Mouse (Mus musculus) ES-E14 (cell line): ENCODE measurements at regions not wholly inside any gene's neighbourhood (a gene's known extent, or its start where the extent isn't known, plus 50 kb on each side); places are given as distances from the start of the nearest gene placed in this dataset.

Source experiments
- DNase-seq: peaks from one replicate; pipeline ENCODE4 v3.0.0-alpha.2; 2013; ENCODE audit warnings: low read depth, low spot score
- H3K27ac ChIP-seq: 2 replicates; pipeline ENCODE4 v1.5.1; 2012; ENCODE audit warnings: low read depth, mild to moderate bottlenecking, low read length, moderate library complexity, mixed read lengths; ENCODE audit not compliant: poor library complexity, insufficient read depth, severe bottlenecking
- H3K36me3 ChIP-seq: 2 replicates; pipeline ENCODE4 v1.6.1; 2012; ENCODE audit warnings: mild to moderate bottlenecking, low read length, moderate library complexity, mixed read lengths; ENCODE audit not compliant: control insufficient read depth, poor library complexity, insufficient read depth, severe bottlenecking
- H3K4me1 ChIP-seq, 2 experiments: fragments of 150-350 bp in 1 of 2; sonication (generic) in 1 of 2; 2 replicates each; pipeline ENCODE4 v1.6.1; 2012; ENCODE audit warnings: low read length in 2 of 2, mild to moderate bottlenecking in 1 of 2, mixed read lengths in 1 of 2; ENCODE audit not compliant: control insufficient read depth in 2 of 2, insufficient read depth in 2 of 2, poor library complexity in 1 of 2
- H3K4me3 ChIP-seq, 2 experiments: fragments of 150-350 bp in 1 of 2; sonication (generic) in 1 of 2; 2 replicates each; pipeline ENCODE4 v1.5.1; 2012; ENCODE audit warnings: low read length in 2 of 2, low read depth in 1 of 2, mild to moderate bottlenecking in 1 of 2, mixed read lengths in 1 of 2; ENCODE audit not compliant: insufficient read depth in 1 of 2, poor library complexity in 1 of 2, severe bottlenecking in 1 of 2
- H3K9ac ChIP-seq: 2 replicates; pipeline ENCODE4 v1.6.1; 2012; ENCODE audit warnings: low read depth, mild to moderate bottlenecking, low read length, mixed read lengths; ENCODE audit not compliant: poor library complexity, insufficient read depth, severe bottlenecking
- H3K9me3 ChIP-seq: fragments of 150-350 bp; sonication (generic); 2 replicates; pipeline ENCODE4 v1.6.1; 2012; ENCODE audit warnings: low read depth, mild to moderate bottlenecking, low read length; ENCODE audit not compliant: control insufficient read depth, insufficient read depth
- CHD2 ChIP-seq: IDR thresholded peaks from 2 replicates; pipeline ENCODE4 v1.6.1; 2014; ENCODE audit warnings: mild to moderate bottlenecking, low read depth, low read length, inconsistent platforms
- HCFC1 ChIP-seq: IDR thresholded peaks from 2 replicates; pipeline ENCODE4 v1.6.1; 2012; ENCODE audit warnings: low read length, inconsistent platforms, borderline replicate concordance; ENCODE audit not compliant: insufficient read depth
- MAFK ChIP-seq: IDR thresholded peaks from 2 replicates; pipeline ENCODE4 v1.6.1; 2014; ENCODE audit warnings: mild to moderate bottlenecking, low read depth, low read length, inconsistent platforms; ENCODE audit not compliant: insufficient read depth
- ZC3H11A ChIP-seq: IDR thresholded peaks from 2 replicates; pipeline ENCODE4 v1.6.1; 2012; ENCODE audit warnings: low read depth, mild to moderate bottlenecking, inconsistent platforms, low read length, borderline replicate concordance
- ZNF384 ChIP-seq: IDR thresholded peaks from 2 replicates; pipeline ENCODE4 v1.6.1; 2012; ENCODE audit warnings: low read depth, low read length, inconsistent platforms
- in situ Hi-C, 2 experiments: fragments of 600-800 bp; cut with MboI; formaldehyde crosslinking; loops; one replicate each; pipeline ENCODE4 v1.15.1; 2025; ENCODE audit warnings: low sequenced_read_pairs in 2 of 2, inconsistent platforms in 1 of 2; ENCODE audit not compliant: unreplicated experiment in 2 of 2

DNA sequence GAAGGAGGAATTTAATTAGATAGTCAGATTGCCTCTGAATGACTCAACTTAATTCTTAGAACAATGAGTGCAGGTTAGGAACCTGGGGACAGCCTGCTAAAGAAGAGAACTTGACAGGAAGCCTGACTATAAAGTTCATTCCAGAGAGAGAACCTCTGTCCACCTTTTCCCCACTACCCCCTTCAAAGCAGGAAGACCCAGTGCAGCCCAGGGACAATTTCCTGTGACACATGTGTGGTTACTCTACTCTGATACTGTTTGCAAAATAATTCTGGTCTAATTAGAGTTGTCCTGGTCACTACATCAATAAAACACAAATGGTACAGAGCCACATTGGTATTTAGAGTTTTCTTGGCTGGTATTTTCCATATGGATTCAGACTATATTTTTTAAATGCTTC, 65.5 kb upstream of the Jade1 start:
- H3K9ac ChIP-seq: no peak overlapping the region
- TF ChIP-seq ZNF384 (no peak), MAFK (no peak), HCFC1 (no peak), CHD2 (no peak), ZC3H11A (no peak)
- in situ Hi-C loops: no loop called here
- no peak overlapping the region for H3K27ac ChIP-seq
- peaks cover 16% of the 10 kb centered on the region for H3K36me3 ChIP-seq
- no peaks in the 10 kb centered on the region for H3K9me3 ChIP-seq
- no peak overlapping the region for H3K4me3 ChIP-seq
- peaks cover 0 to 5% of the 10 kb centered on the region in 2 experiments; a peak in 3 of 4 replicates for H3K4me1 ChIP-seq
- no peak for DNase-seq

GRCm38 (mm10) chr3:41489571-41489970, 66.0 kb upstream of the Jade1 start:
- in situ Hi-C loops: no loop called here
- H3K9ac ChIP-seq: no peak overlapping the region
- H3K4me3 ChIP-seq: no peak overlapping the region
- H3K4me1 ChIP-seq: peaks cover 2 to 5% of the 10 kb centered on the region in 2 experiments; a peak in 3 of 4 replicates
- DNase-seq: no peak
- no peaks in the 10 kb centered on the region for H3K9me3 ChIP-seq
- TF ChIP-seq ZC3H11A (no peak), CHD2 (no peak), HCFC1 (no peak), ZNF384 (no peak), MAFK (no peak)
- H3K36me3 ChIP-seq: peaks cover 16% of the 10 kb centered on the region
- H3K27ac ChIP-seq: no peak overlapping the region

- TF ChIP-seq HCFC1 (no peak), CHD2 (no peak), MAFK (no peak), ZNF384 (no peak), ZC3H11A (no peak)
- in situ Hi-C loops: no loop called here
- H3K4me1 ChIP-seq: peaks cover 3 to 4% of the 10 kb centered on the region in 2 experiments; a peak in 3 of 4 replicates
- no peak overlapping the region for H3K4me3 ChIP-seq
- DNase-seq: no peak
- H3K36me3 ChIP-seq: peaks cover 16% of the 10 kb centered on the region
- H3K27ac ChIP-seq: no peak overlapping the region
- H3K9ac ChIP-seq: no peak overlapping the region
- no peaks in the 10 kb centered on the region for H3K9me3 ChIP-seq
Measured at GRCm38 (mm10) chr3:41488229-41488774, 67.2 kb upstream of the Jade1 start.

DNA sequence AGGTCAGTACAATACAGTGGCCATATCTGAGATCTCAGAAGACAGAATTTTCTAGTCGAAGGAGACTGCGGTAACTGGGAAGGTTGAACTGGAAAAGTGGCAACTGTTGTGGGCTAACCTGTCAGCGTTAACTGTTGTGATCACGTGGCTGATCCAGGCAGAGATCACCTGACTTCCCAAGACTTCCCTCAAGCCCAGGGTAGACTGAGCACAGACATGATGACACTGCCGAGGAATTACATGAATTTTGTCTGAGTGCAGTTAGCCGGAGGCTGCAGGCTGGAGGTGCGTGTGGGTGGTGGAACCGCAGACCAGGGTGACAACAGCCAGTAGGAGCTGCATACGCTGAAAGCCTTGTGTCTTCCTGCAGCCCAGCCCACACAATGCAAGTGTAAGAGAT, 70.6 kb upstream of the Jade1 start:
- TF ChIP-seq ZC3H11A (no peak), ZNF384 (no peak), CHD2 (no peak), HCFC1 (no peak), MAFK (no peak)
- no peaks in the 10 kb centered on the region for H3K9me3 ChIP-seq
- H3K36me3 ChIP-seq: peaks cover 13% of the 10 kb centered on the region
- no peak overlapping the region for H3K27ac ChIP-seq
- in situ Hi-C loops: no loop called here
- DNase-seq: no peak
- H3K9ac ChIP-seq: no peak overlapping the region
- H3K4me3 ChIP-seq: no peak overlapping the region
- H3K4me1 ChIP-seq: peaks cover 0 to 3% of the 10 kb centered on the region in 2 experiments; a peak in 2 of 4 replicates

DNA sequence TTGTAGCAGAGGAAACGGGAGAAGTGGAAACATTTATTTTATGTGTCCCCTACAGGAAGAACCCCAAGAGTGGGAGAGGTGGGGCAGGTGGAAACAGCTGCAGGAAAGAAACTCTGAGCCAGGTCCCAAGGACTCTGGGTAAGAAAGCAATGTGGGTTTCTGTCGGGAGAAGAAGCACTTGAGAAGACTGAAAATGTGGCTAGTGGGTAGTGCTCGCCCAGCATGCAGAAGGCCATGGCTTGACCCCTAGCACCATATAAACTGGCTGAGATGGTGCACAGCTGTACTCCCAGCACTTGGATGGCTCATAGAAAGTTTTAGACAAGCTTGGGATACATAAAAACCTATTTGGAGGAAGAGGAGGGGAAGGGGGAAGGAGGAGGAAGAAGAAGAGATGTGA, 71.9 kb upstream of the Jade1 start:
- Histone ChIP-seq H3K4me3 (no peak overlapping the region), H3K36me3 (peaks cover 7% of the 10 kb centered on the region), H3K27ac (no peak overlapping the region), H3K9me3 (no peaks in the 10 kb centered on the region), H3K9ac (no peak overlapping the region), H3K4me1 (peaks cover 0 to 3% of the 10 kb centered on the region in 2 experiments; a peak in 1 of 4 replicates)
- in situ Hi-C loops: no loop called here
- DNase-seq: no peak
- TF ChIP-seq HCFC1: no peak
- TF ChIP-seq ZNF384: no peak
- TF ChIP-seq MAFK: no peak
